ENCODE assay signal across 8 mouse cellular contexts in the genomic region with DNA sequence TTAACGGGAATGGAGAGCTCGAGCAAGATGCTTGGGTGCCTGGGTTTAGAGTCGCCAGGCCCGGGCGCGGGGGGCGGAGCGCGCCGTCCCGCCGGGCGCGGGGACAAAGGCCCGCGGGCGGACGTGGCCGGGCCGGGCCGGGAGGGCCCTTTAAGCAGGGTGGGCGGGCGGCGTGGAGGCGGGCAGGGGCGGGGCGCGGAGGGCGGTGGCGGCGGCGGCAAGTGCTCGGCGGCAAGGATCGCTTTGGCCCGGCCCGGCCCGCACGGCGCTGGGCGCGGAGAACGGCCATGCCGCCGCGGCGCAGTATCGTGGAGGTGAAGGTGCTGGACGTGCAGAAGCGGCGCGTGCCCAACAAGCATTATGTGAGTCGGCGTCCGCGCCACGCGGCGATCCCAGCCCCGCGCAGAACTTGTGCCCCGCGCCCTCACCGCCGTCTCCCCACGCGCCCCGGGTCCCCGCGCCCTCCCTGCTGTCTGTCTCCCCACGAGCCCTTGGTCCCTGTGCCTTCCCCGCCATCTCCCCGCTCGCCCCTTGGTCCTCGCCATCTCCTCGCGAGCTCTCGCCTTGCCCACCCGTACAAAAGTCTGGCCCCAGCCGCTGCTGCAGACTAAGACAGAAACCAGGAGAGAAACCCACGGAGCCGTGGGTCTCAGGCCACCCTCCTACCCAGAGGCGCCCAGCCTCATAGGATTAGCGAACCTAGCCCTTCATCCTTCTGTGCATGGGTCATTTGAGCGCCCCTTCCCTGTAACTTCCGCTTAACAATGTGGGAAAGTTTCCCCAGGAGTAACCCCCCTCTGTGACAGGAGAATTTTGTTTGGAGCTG. TPM values are rescaled to one million over a fixed set of nuclear protein-coding genes. Genes with fewer than 3 reads are reported as not detected.
A peak's percentile ranks its signal among the peaks of the same experiment; 100 is the strongest.
DNase-seq lines count a peak whose midpoint lies in the region; ATAC-seq lines count a peak whose summit lies in the region.

A gene (plus strand): TSS at position 214 of the 826 bp plus-strand sequence.

- intact Hi-C loops in heart, postnatal 36 days (cut with DNase I), result loop anchor here (5.0 to 10.0 kb wide), 4 partner anchors 34 to 357 kb away; no protein-coding TSS in a partner anchor

- H3K9ac ChIP-seq in embryonic facial prominence, embryonic 15.5 days, result peak within 1 kb of the TSS; percentile 72

- H3K4me2 ChIP-seq in embryonic facial prominence, embryonic 15.5 days (replicated peaks), result peak within 1 kb of the TSS; percentile 89

- no peak for DNase-seq in frontal cortex, adult 2 months (ENCODE audit: extremely low spot score in 1 of 2, low spot score in 1 of 2)
- no peak for DNase-seq in frontal cortex, postnatal 14 days (ENCODE audit: low spot score in 2 of 2)
- DNase-seq in adrenal gland, postnatal 10 days, result peak; percentile 86
- DNase-seq in heart, postnatal 36 days, result peak; percentile 76 to 79
- DNase-seq in layer of hippocampus, postnatal 25 days (ENCODE audit: extremely low spot score in 1 of 2, low spot score in 1 of 2), result peak; percentile 35 to 48
- DNase-seq in lung, postnatal 36 days, result peak; percentile 62
- peak; percentile 71 for DNase-seq in right cerebral cortex, postnatal 4 days

- H3K4me1 ChIP-seq in embryonic facial prominence, embryonic 15.5 days, result peaks cover 37% of the 10 kb centered on the region

- peak within 1 kb of the TSS; percentile 89 for H3K27ac ChIP-seq in embryonic facial prominence, embryonic 15.5 days (replicated peaks)

- no peaks in the 10 kb centered on the region for H3K9me3 ChIP-seq in embryonic facial prominence, embryonic 15.5 days (replicated peaks)

- under 1% methylated on average over 69 of the region's 86 CpGs for WGBS in embryonic facial prominence, embryonic 15.5 days

- H3K36me3 ChIP-seq in embryonic facial prominence, embryonic 15.5 days, result peaks cover 25% of the 10 kb centered on the region

- H3K4me3 ChIP-seq in embryonic facial prominence, embryonic 15.5 days (replicated peaks), result peak within 1 kb of the TSS; percentile 83

- no peaks in the 10 kb centered on the region for H3K27me3 ChIP-seq in embryonic facial prominence, embryonic 15.5 days

- ATAC-seq in embryonic facial prominence, embryonic 15.5 days (ENCODE audit: insufficient number of reproducible peaks, low FRiP score, low TSS enrichment, low read depth), result peak; percentile 85

RNA-seq across cellular contexts. Expression of the gene that starts here (rescaled TPM):
- 11.8 and 12.5 TPM in 2 replicates for polyA plus RNA-seq in frontal cortex, adult 2 months (2012; rRNA removed)
- 10 to 100 TPM; 14.9 to 17.2 TPM for total RNA-seq in adrenal gland, postnatal 10 days (2021)
- polyA plus RNA-seq in embryonic facial prominence, embryonic 15.5 days (2015; fragmentation: Nextera tagmentation; extraction: Ambion mirVana), result 32.3 and 33.9 TPM in 2 replicates
- 1 to 10 TPM; 4.5 to 6.0 TPM for total RNA-seq in heart, postnatal 36 days (2021)
- 10 to 100 TPM in 1 of 2 experiments, 1 to 10 TPM in 1; 9.8 to 10.9 TPM for total RNA-seq in layer of hippocampus, postnatal 25 days (2021)

Comparison
In these comparisons a context has a peak if more than half of its experiments do, and no peak if none do; other contexts are left out.
1. DNase-seq: peak in adrenal gland, postnatal 10 days (single experiment), heart, postnatal 36 days (2 of 2), layer of hippocampus, postnatal 25 days (2 of 2), lung, postnatal 36 days (single experiment) and right cerebral cortex, postnatal 4 days (single experiment); none in frontal cortex, adult 2 months (0 of 2) and frontal cortex, postnatal 14 days (0 of 2).